Mouse (Mus musculus) heart, adult 8-10 months (tissue): ENCODE measurements around the gene Srbd1. TPM values are rescaled to one million over a fixed set of nuclear protein-coding genes. Genes with fewer than 3 reads are reported as not detected.

Experiments used
- total RNA-seq, 4 experiments: library from RNA; stranded (reverse); gene quantifications; 2 replicates each; pipeline ENCODE4 v1.2.4; 2022

Gene Srbd1
- total RNA-seq, 4 experiments from 2014 or later: 12.5 to 17.5 (median 13.4) TPM

Other genes with a start within 250 kb of the Srbd1 start
- gene Prkce, start 22.6 kb upstream of the Srbd1 start, total RNA-seq: 10 to 100 TPM; 24.0 to 30.1 (median 27.4) TPM